Comparison of ENCODE assay signal across 24 mouse cellular contexts in genomic region chr7:121522125-121522524, GRCm38 (mm10).
"Had no signal": no experiment of that assay in that cellular context is flagged by ENCODE, and none has a peak within 500 bp of the region (broad histone marks: within the 10 kb centered on the region; RNA-seq: fewer than 3 reads in every experiment).

No protein-coding gene starts in this region.

- DNase-seq: gastrocnemius, adult 2 months; gastrocnemius, postnatal 10 days; gastrocnemius, postnatal 25 days; heart, adult 2 months; heart, postnatal 14 days; heart, postnatal 36 days; kidney, adult 11 months; kidney, adult 2 months; kidney, adult 9 months; kidney, postnatal 14 days; kidney, postnatal 36 days; layer of hippocampus, adult 9-11 months; layer of hippocampus, postnatal 36 days; left cerebral cortex, postnatal 4 days had no signal

- H3K4me1 ChIP-seq: heart, embryonic 13.5 days; heart, embryonic 15.5 days; kidney, embryonic 15.5 days; limb, embryonic 13.5 days; limb, embryonic 15.5 days; liver, embryonic 12.5 days had no signal

- ATAC-seq: hindbrain, postnatal 0 days; intestine, embryonic 16.5 days; liver, embryonic 12.5 days had no signal

- H3K4me3 ChIP-seq: gastrocnemius, adult 2 months; heart, adult 2 months; heart, embryonic 13.5 days; heart, embryonic 15.5 days; hindbrain, embryonic 13.5 days; hindbrain, embryonic 15.5 days; kidney, embryonic 15.5 days; limb, embryonic 13.5 days; limb, embryonic 15.5 days; liver, embryonic 12.5 days had no signal
